Comparison of ENCODE assay signal across 38 mouse cellular contexts in the genomic region with DNA sequence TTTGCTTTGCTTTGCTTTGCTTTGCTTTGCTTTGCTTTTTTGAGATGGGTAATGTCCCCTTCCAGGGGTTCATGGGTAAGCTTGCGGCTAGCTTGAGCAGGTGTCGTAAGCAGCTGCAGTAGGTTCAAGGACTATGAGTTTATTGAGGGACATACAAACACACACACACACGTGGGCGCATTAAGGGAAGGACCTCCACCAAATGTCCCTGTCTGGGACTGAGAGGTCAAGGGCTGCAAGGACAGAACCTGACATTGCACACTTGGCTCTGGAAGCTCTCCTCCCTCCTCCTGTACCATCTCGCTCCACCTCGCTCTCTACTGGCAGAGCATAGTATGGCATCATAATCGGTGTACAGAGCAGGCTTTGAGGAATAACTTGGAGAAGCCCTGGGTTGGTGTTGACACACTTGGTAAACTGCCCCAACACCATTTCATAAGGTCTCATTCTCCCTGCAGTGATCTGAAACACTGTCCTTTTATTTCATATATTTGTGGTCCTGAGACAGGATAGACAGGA. TPM values are rescaled to one million over a fixed set of nuclear protein-coding genes. Genes with fewer than 3 reads are reported as not detected.
A peak's percentile ranks its signal among the peaks of the same experiment; 100 is the strongest.
DNase-seq lines count a peak whose midpoint lies in the region; ATAC-seq and TF ChIP-seq lines count a peak whose summit lies in the region.
"Had no signal": no experiment of that assay in that cellular context is flagged by ENCODE, and none has a peak within 500 bp of the region (broad histone marks: within the 10 kb centered on the region; RNA-seq: fewer than 3 reads in every experiment).

No protein-coding gene starts in this region.

- H3K9me3 ChIP-seq in liver, postnatal 0 days (ENCODE audit: low read length), result no peaks in the 10 kb centered on the region
- no peaks in the 10 kb centered on the region for H3K9me3 ChIP-seq in liver, embryonic 12.5 days (replicated peaks)
- H3K9me3 ChIP-seq in ES-Bruce4 (replicated peaks; ENCODE audit: control insufficient read depth, insufficient read depth, low read length, poor library complexity, severe bottlenecking), result peaks cover 16% of the 10 kb centered on the region; the same call in 1 of the 2 replicates
- no peaks in the 10 kb centered on the region for H3K9me3 ChIP-seq in stomach, postnatal 0 days (ENCODE audit: control insufficient read depth, low read length)
- H3K9me3 ChIP-seq: embryonic facial prominence, embryonic 15.5 days; forebrain, embryonic 12.5 days; hindbrain, embryonic 15.5 days; limb, embryonic 10.5 days; limb, embryonic 15.5 days had no signal

- peak; percentile 50 for DNase-seq in adrenal gland, postnatal 14 days
- DNase-seq in adrenal gland, postnatal 25 days, result no peak
- DNase-seq in liver, postnatal 0 days, result no peak
- no peak for DNase-seq in stomach, postnatal 0 days (ENCODE audit: low spot score)
- no peak for DNase-seq in right cerebral cortex, postnatal 4 days
- DNase-seq: cerebellum, adult 8-10 months; cerebellum, postnatal 25 days; forebrain, postnatal 0 days; gastrocnemius, postnatal 10 days; heart, postnatal 14 days; kidney, adult 11 months; kidney, postnatal 14 days; layer of hippocampus, adult 9-11 months; lung, adult 2 months; lung, postnatal 10 days; right cerebral cortex, postnatal 25 days; spleen, adult 18-20 months had no signal

- 86% methylated on average over 7 of the region's 7 CpGs for whole genome bisulfite sequencing in liver, postnatal 0 days (ENCODE audit: insufficient replicate concordance)
- WGBS in liver, embryonic 12.5 days (ENCODE audit: insufficient replicate concordance), result 81% methylated on average over 7 of the region's 7 CpGs
- WGBS in stomach, postnatal 0 days, result 93% methylated on average over 7 of the region's 7 CpGs

- H3K4me2 ChIP-seq in liver, postnatal 0 days (ENCODE audit: low read depth, low read length), result no peak overlapping the region
- H3K4me2 ChIP-seq in liver, embryonic 12.5 days, result no peak overlapping the region
- H3K4me2 ChIP-seq in stomach, postnatal 0 days (replicated peaks; ENCODE audit: low read depth), result no peak overlapping the region
- H3K4me2 ChIP-seq: embryonic facial prominence, embryonic 15.5 days; forebrain, embryonic 12.5 days; hindbrain, embryonic 15.5 days; limb, embryonic 15.5 days; midbrain, embryonic 11.5 days had no signal

- no peaks in the 10 kb centered on the region for H3K27me3 ChIP-seq in liver, postnatal 0 days (ENCODE audit: insufficient read depth, low read length)
- no peaks in the 10 kb centered on the region for H3K27me3 ChIP-seq in liver, embryonic 12.5 days (replicated peaks)
- H3K27me3 ChIP-seq in ES-Bruce4 (ENCODE audit: control insufficient read depth, insufficient read depth, low read length, poor library complexity, severe bottlenecking), result no peaks in the 10 kb centered on the region
- no peaks in the 10 kb centered on the region for H3K27me3 ChIP-seq in stomach, postnatal 0 days (ENCODE audit: control insufficient read depth, insufficient read depth, low read length)
- H3K27me3 ChIP-seq: embryonic facial prominence, embryonic 15.5 days; forebrain, embryonic 12.5 days; hindbrain, embryonic 15.5 days; limb, embryonic 15.5 days had no signal

- no peak overlapping the region for H3K27ac ChIP-seq in liver, postnatal 0 days (ENCODE audit: low read depth)
- H3K27ac ChIP-seq in liver, embryonic 12.5 days, result no peak overlapping the region
- no peak overlapping the region for H3K27ac ChIP-seq in ES-Bruce4 (ENCODE audit: insufficient read depth, low read length)
- no peak overlapping the region for H3K27ac ChIP-seq in stomach, postnatal 0 days (replicated peaks)
- H3K27ac ChIP-seq: embryonic facial prominence, embryonic 10.5 days; embryonic facial prominence, embryonic 15.5 days; forebrain, embryonic 12.5 days; hindbrain, embryonic 10.5 days; hindbrain, embryonic 15.5 days; limb, embryonic 10.5 days; limb, embryonic 15.5 days; macrophage had no signal

- H3K36me3 ChIP-seq in liver, postnatal 0 days (replicated peaks; ENCODE audit: insufficient read depth, low read length), result no peaks in the 10 kb centered on the region
- no peaks in the 10 kb centered on the region for H3K36me3 ChIP-seq in liver, embryonic 12.5 days
- no peaks in the 10 kb centered on the region for H3K36me3 ChIP-seq in ES-Bruce4 (ENCODE audit: control insufficient read depth, insufficient read depth, low read length, poor library complexity, severe bottlenecking)
- no peaks in the 10 kb centered on the region for H3K36me3 ChIP-seq in stomach, postnatal 0 days (ENCODE audit: control insufficient read depth, insufficient read depth, low read length)
- H3K36me3 ChIP-seq: embryonic facial prominence, embryonic 10.5 days; embryonic facial prominence, embryonic 15.5 days; forebrain, embryonic 12.5 days; hindbrain, embryonic 10.5 days; hindbrain, embryonic 15.5 days; limb, embryonic 10.5 days; limb, embryonic 15.5 days had no signal

- TF ChIP-seq POLR2A in ES-Bruce4 (IDR thresholded peaks at IDR 0.05; ENCODE audit: insufficient read depth, low read length), result no peak

- no peaks in the 10 kb centered on the region for H3K4me1 ChIP-seq in liver, postnatal 0 days (ENCODE audit: insufficient read depth)
- no peaks in the 10 kb centered on the region for H3K4me1 ChIP-seq in liver, embryonic 12.5 days
- H3K4me1 ChIP-seq in ES-Bruce4 (ENCODE audit: control insufficient read depth, insufficient read depth, low read length), result peaks cover 2% of the 10 kb centered on the region
- no peaks in the 10 kb centered on the region for H3K4me1 ChIP-seq in stomach, postnatal 0 days (replicated peaks; ENCODE audit: control insufficient read depth, insufficient read depth)
- H3K4me1 ChIP-seq: embryonic facial prominence, embryonic 15.5 days; forebrain, embryonic 12.5 days; hindbrain, embryonic 10.5 days; hindbrain, embryonic 15.5 days; limb, embryonic 15.5 days had no signal

- TF ChIP-seq EP300 in liver, postnatal 0 days (IDR thresholded peaks at IDR 0.05; ENCODE audit: low read depth), result no peak
- TF ChIP-seq EP300 in ES-Bruce4 (IDR thresholded peaks at IDR 0.05; ENCODE audit: insufficient read depth, low read depth, low read length), result no peak
- no peak for TF ChIP-seq EP300 in stomach, postnatal 0 days (optimal IDR thresholded peaks at IDR 0.05)

- no peak overlapping the region for H3K4me3 ChIP-seq in liver, postnatal 0 days (ENCODE audit: low read depth, low read length)
- H3K4me3 ChIP-seq in liver, embryonic 12.5 days, result no peak overlapping the region
- no peak overlapping the region for H3K4me3 ChIP-seq in ES-Bruce4 (ENCODE audit: low read depth, low read length)
- H3K4me3 ChIP-seq in stomach, postnatal 0 days (ENCODE audit: low read depth, low read length), result no peak overlapping the region
- H3K4me3 ChIP-seq: embryonic facial prominence, embryonic 10.5 days; embryonic facial prominence, embryonic 15.5 days; forebrain, embryonic 12.5 days; hindbrain, embryonic 10.5 days; hindbrain, embryonic 15.5 days; limb, embryonic 10.5 days; limb, embryonic 15.5 days had no signal

- TF ChIP-seq CTCF in liver, postnatal 0 days (IDR thresholded peaks at IDR 0.05; ENCODE audit: low read depth), result peak; percentile 19; the same call in 1 of the 2 replicates
- peak; percentile 2 for TF ChIP-seq CTCF in ES-Bruce4 (IDR thresholded peaks at IDR 0.05; ENCODE audit: low read depth, low read length)
- TF ChIP-seq CTCF in stomach, postnatal 0 days (IDR thresholded peaks at IDR 0.05; ENCODE audit: low read depth), result peak; percentile 22; the same call in 1 of the 2 replicates

- no peak overlapping the region for H3K9ac ChIP-seq in liver, postnatal 0 days (replicated peaks)
- H3K9ac ChIP-seq in liver, embryonic 12.5 days, result no peak overlapping the region
- no peak overlapping the region for H3K9ac ChIP-seq in ES-Bruce4 (ENCODE audit: low read depth, poor library complexity, severe bottlenecking)
- H3K9ac ChIP-seq in stomach, postnatal 0 days (ENCODE audit: low read length), result no peak overlapping the region
- H3K9ac ChIP-seq: embryonic facial prominence, embryonic 15.5 days; forebrain, embryonic 12.5 days; forebrain, postnatal 0 days; hindbrain, embryonic 15.5 days; limb, embryonic 15.5 days had no signal

- ATAC-seq in liver, postnatal 0 days, result no peak
- no peak for ATAC-seq in liver, embryonic 12.5 days
- ATAC-seq in stomach, postnatal 0 days (ENCODE audit: low FRiP score, low TSS enrichment), result no peak
- ATAC-seq: activated CD4-positive, CD25-positive, alpha-beta regulatory T cell, adult 4 months; forebrain, postnatal 0 days; midbrain, embryonic 16.5 days had no signal

RNA-seq across cellular contexts. Expression of gene Hsd17b6, which starts 48.2 kb away (rescaled TPM):
- total RNA-seq in adrenal gland, postnatal 14 days (2021), result 0.56 and 7.7 TPM in 2 replicates
- total RNA-seq in adrenal gland, postnatal 25 days (2021), result 1.1 TPM in 1 of 2 replicates, not detected in the other
- 29.5 and 32.4 TPM in 2 replicates for polyA plus RNA-seq in liver, postnatal 0 days (2015; fragmentation: Nextera tagmentation; extraction: Ambion mirVana)
- polyA plus RNA-seq in liver, embryonic 12.5 days (2016; fragmentation: Nextera tagmentation; extraction: Ambion mirVana), result 0.17 TPM in 1 of 2 replicates, not detected in the other
- not detected in 2 replicates for polyA plus RNA-seq in ES-Bruce4 (2011; ENCODE audit: insufficient read depth, insufficient read length, low read depth, missing spikeins)
- polyA plus RNA-seq in stomach, postnatal 0 days (2015; fragmentation: Nextera tagmentation; extraction: Ambion mirVana), result 5.0 and 5.7 TPM in 2 replicates
- total RNA-seq: forebrain, postnatal 0 days; gastrocnemius, postnatal 10 days; heart, adult 8-10 months; heart, postnatal 14 days; left cerebral cortex, postnatal 10 days; neutrophil, adult 5-6 weeks had no signal
- polyA plus RNA-seq: activated CD4-positive, CD25-positive, alpha-beta regulatory T cell, adult 4 months; embryonic facial prominence, embryonic 10.5 days; forebrain, embryonic 12.5 days; forebrain, postnatal 0 days; gonadal fat pad, adult 2 months; heart, embryonic 14.5 days; hindbrain, embryonic 10.5 days; hindbrain, embryonic 15.5 days; kidney, embryonic 14.5 days; limb, embryonic 10.5 days; limb, embryonic 15.5 days; macrophage; midbrain, embryonic 11.5 days; midbrain, embryonic 16.5 days; neural tube, embryonic 11.5 days; stomach, embryonic 16.5 days had no signal

RNA-seq across cellular contexts. Expression of gene Prim1, which starts 55.7 kb away (rescaled TPM):
- total RNA-seq in adrenal gland, postnatal 14 days (2021), result 11.0 and 13.6 TPM in 2 replicates
- total RNA-seq in adrenal gland, postnatal 25 days (2021), result 6.6 and 6.8 TPM in 2 replicates
- polyA plus RNA-seq in liver, postnatal 0 days (2015; fragmentation: Nextera tagmentation; extraction: Ambion mirVana), result 26.2 and 29.1 TPM in 2 replicates
- 88.9 and 93.3 TPM in 2 replicates for polyA plus RNA-seq in liver, embryonic 12.5 days (2016; fragmentation: Nextera tagmentation; extraction: Ambion mirVana)
- 69.7 and 78.2 TPM in 2 replicates for polyA plus RNA-seq in ES-Bruce4 (2011; ENCODE audit: insufficient read depth, insufficient read length, low read depth, missing spikeins)
- 27.3 and 27.4 TPM in 2 replicates for polyA plus RNA-seq in stomach, postnatal 0 days (2015; fragmentation: Nextera tagmentation; extraction: Ambion mirVana)
